Mouse (Mus musculus) bone marrow macrophage, adult 2 months (primary cell): ENCODE measurements around the gene Ntm.

ENCODE experiments used
- CTCF ChIP-seq: IDR thresholded peaks from 2 replicates; pipeline ENCODE4 v1.5.1; 2012; ENCODE audit warnings: low read depth, mild to moderate bottlenecking, low read length, moderate library complexity
- POLR2A ChIP-seq: IDR thresholded peaks from 2 replicates; pipeline ENCODE4 v1.6.1; 2012; ENCODE audit warnings: mild to moderate bottlenecking, low read depth, low read length, borderline replicate concordance

GRCm38 (mm10) chr9:29194265-29194664, 768.7 kb downstream of the Ntm start:
- TF ChIP-seq POLR2A (no peak), CTCF (no peak)
